Mouse (Mus musculus): Measurements from ENCODE around the gene Gm49384. TPM values are rescaled to one million over a fixed set of nuclear protein-coding genes. Genes with fewer than 3 reads are reported as not detected.

Gene Gm49384
- polyA plus RNA-seq, 1 experiment from 2014 or later, result 51.4 TPM

DNA sequence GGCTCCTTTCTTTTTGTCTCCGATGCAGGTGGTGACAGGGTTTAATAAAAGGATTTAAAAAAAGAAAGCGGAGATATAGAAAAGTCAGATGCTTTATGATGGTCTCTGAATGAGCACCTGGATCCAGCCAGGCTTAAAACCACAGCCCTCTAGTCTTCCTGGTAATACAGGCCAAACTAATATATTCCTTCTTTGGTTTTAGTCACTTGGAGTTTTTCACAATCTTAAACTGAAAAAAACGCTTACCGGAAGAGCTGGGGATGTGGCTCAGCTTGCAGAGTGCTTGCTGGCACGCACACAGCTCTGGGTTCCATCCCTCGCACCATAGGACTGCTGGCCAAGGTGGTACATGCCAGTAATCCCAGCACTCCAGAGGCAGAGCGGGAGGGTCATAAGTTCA is 12.5 kb upstream of the Gm49384 start:
- 95% methylated on average over 7 of the region's 7 CpGs for WGBS
- Histone ChIP-seq H3K36me3 (peaks cover 100% of the 10 kb centered on the region), H3K27me3 (ENCODE audit: low read depth, poor library complexity, severe bottlenecking) (no peaks in the 10 kb centered on the region), H3K27ac (replicated peaks) (no peak overlapping the region), H3K4me3 (no peak overlapping the region), H3K9me3 (replicated peaks) (no peaks in the 10 kb centered on the region), H3K4me1 (no peaks in the 10 kb centered on the region)
- no peak for DNase-seq (ENCODE audit: low spot score)

DNA sequence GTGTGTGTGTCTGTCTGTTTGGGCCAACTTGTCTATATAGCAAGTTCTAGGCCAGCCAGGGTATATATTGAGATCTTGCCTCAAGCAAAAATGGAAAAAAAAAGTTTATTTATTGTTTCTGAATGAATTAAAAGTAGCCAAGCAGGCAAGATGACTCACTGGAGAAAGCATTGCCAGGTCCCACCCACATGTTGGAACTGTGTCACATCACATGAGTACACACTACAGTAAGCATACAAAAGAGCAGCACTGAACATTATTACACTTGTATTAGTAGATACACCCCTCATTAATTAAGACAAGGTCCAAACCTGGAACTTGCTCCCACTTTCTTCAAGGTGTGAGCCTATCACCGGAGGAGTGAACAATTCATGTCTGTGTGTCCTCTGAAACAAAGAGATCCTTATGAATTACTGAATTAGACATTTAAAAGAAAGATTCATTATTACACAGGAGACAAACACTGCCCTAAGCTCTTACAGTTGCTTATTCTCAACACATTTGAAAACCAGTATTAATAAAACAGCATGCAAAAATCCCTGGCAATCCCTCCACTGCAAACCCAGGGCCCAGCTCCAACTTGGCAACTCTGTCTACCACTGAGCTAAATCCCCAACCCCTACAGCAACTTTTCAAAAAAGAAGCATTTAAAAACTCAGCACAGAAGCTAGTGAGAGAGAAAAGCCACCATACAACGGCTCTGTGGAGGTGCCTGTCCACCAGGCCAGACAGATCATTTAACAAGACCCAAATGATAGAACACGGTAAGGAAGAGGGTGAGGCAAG is 11.1 kb upstream of the Gm49384 start:
- H3K36me3 ChIP-seq, result peaks cover 100% of the 10 kb centered on the region
- 92% methylated on average over 3 of the region's 3 CpGs for WGBS
- no peaks in the 10 kb centered on the region for H3K27me3 ChIP-seq (ENCODE audit: low read depth, poor library complexity, severe bottlenecking)
- no peaks in the 10 kb centered on the region for H3K9me3 ChIP-seq (replicated peaks)
- H3K4me3 ChIP-seq, result no peak overlapping the region
- DNase-seq (ENCODE audit: low spot score), result no peak
- H3K27ac ChIP-seq (replicated peaks), result no peak overlapping the region
- H3K4me1 ChIP-seq, result no peaks in the 10 kb centered on the region

DNA sequence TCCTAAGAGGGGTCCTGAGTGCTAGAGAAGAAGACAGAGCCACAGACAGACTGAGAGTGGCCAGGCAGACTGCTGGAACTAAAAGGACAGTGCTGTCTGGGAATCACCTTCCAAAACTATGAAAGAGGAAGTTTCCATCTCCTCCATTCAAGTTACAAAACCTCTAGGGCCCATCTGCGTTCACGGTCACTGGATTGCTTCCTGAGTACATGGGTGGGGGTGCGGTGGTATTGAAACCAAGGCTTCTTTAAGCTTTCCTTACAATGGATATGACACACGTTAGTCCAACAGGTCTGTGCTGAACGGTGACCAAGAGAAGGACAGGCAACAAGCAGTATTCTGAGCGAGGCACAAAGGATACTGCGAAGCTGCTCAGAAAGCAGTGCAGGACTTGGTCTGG is 10.3 kb upstream of the Gm49384 start:
- H3K36me3 ChIP-seq, result peaks cover 100% of the 10 kb centered on the region
- no peak for DNase-seq (ENCODE audit: low spot score)
- WGBS, result 96% methylated on average over 7 of the region's 7 CpGs
- H3K27ac ChIP-seq (replicated peaks), result no peak overlapping the region
- no peak overlapping the region for H3K4me3 ChIP-seq
- H3K9me3 ChIP-seq (replicated peaks), result no peaks in the 10 kb centered on the region
- H3K4me1 ChIP-seq, result no peaks in the 10 kb centered on the region
- H3K27me3 ChIP-seq (ENCODE audit: low read depth, poor library complexity, severe bottlenecking), result no peaks in the 10 kb centered on the region

DNA sequence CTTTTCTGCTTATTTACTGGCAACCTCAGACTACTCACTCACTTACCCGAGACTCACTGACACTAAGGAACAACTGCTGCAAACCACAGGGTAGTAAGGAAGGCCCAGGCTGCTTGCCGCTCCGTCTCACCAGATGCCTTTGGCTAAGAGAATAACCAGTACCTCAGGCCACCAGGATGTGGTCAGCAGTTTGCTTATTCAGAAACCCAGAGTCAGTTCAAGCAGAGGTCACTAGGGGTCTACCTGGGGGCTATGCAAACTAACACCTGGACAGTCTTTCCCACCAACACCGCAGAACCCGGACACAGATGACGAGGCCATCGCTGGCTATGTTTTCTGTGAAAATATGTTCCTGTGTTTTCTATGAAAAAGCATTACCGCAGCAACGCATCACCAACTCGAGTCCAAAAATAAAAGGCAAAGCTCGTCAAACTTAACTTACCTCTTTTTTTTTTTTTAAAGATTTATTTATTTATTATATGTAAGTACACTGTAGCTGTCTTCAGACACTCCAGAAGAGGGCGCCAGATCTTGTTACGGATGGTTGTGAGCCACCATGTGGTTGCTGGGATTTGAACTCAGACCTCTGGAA is 9.2 kb upstream of the Gm49384 start:
- H3K4me3 ChIP-seq, result no peak overlapping the region
- peaks cover 100% of the 10 kb centered on the region for H3K36me3 ChIP-seq
- no peaks in the 10 kb centered on the region for H3K27me3 ChIP-seq (ENCODE audit: low read depth, poor library complexity, severe bottlenecking)
- WGBS, result 94% methylated on average over 13 of the region's 13 CpGs
- H3K9me3 ChIP-seq (replicated peaks), result no peaks in the 10 kb centered on the region
- no peak for DNase-seq (ENCODE audit: low spot score)
- H3K27ac ChIP-seq (replicated peaks), result no peak overlapping the region
- no peaks in the 10 kb centered on the region for H3K4me1 ChIP-seq

DNA sequence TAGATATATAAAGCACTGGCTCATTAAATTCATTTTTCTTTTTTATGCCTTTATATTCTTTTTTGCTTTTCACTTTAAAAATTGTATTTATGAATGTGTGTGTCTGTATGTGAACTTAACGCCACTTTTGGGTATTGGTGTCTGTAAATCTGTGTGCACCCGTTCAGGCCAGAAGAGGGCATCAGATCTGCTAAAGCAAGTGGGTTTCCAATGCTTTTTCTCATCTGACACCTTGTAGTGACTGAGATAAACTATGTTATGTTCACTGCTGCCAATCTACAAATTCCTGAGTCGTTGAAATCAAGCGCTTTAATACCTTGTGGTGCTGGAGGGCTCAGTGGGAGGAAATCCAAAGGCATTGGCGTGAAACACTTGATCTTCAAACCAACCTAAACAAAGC is 7.0 kb upstream of the Gm49384 start:
- H3K36me3 ChIP-seq, result peaks cover 100% of the 10 kb centered on the region
- no peaks in the 10 kb centered on the region for H3K9me3 ChIP-seq (replicated peaks)
- no peaks in the 10 kb centered on the region for H3K27me3 ChIP-seq (ENCODE audit: low read depth, poor library complexity, severe bottlenecking)
- no peak overlapping the region for H3K4me3 ChIP-seq
- no peaks in the 10 kb centered on the region for H3K4me1 ChIP-seq
- H3K27ac ChIP-seq (replicated peaks), result no peak overlapping the region
- 92% methylated on average over 5 of the region's 5 CpGs for WGBS
- no peak for DNase-seq (ENCODE audit: low spot score)

DNA sequence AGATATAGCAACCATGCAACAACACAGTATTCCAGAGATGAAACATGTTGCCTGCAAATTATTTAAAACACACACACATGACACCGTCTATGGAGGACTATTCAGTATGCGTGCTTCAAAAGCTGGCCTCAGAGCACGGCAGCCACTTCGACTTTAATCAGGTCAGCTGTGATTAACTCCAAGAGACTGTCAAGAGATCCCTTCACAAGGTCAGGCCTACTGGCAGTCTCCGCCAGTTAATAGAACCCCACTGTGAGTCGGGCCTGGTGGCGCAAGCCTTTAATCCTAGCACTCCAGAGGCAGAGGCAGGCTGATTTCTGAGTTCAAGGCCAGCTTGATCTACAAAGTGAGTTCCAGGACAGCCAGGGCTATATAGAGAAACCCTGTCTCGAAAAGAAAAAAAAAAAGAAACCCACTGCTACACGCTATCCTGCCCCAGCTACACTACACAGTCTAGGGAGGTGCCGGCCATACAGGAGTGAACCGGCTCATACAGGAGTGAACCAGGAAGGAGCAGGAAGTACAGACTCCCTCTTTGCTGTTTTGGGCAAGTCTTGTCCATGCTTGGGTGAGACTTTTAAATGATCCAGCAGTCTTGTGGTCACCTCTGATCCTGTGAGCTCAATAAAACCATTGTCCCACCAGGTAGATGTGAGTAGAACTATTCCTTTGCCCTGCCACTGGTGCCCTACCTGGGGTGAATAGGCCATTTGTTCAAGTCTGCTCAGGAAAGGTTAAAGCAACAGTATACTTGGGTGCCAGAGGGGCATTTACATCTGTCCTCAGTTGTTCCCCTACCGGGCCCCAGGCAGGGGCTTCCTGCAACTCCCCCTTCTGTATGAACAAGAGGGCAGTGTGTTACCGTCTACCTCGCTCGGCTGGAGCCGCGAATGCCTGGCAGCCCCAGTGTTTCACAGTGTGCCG is 6.3 kb upstream of the Gm49384 start:
- H3K4me3 ChIP-seq, result no peak overlapping the region
- no peaks in the 10 kb centered on the region for H3K9me3 ChIP-seq (replicated peaks)
- no peak overlapping the region for H3K27ac ChIP-seq (replicated peaks)
- H3K4me1 ChIP-seq, result no peaks in the 10 kb centered on the region
- no peak for DNase-seq (ENCODE audit: low spot score)
- H3K27me3 ChIP-seq (ENCODE audit: low read depth, poor library complexity, severe bottlenecking), result no peaks in the 10 kb centered on the region
- H3K36me3 ChIP-seq, result peaks cover 96% of the 10 kb centered on the region
- 91% methylated on average over 18 of the region's 18 CpGs for WGBS

DNA sequence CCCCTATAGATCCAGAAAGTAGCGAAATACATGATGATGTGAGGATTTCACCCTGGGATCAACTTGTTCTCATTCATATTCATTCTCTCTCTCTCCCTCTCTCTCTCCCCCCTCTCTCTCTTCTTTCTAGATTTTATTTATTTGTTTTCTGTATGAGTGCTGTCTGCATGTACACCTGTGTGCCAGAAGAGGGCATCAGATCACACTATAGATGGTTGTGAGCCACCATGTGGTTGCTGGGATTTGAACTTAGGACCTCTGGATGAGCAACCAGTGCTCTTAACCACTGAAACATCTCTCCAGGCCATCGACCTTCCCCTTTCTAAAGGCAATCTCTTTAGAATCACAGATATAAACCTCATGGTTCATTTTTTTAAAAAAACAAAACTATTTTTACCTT is 4.5 kb upstream of the Gm49384 start:
- Histone ChIP-seq H3K4me3 (no peak overlapping the region), H3K4me1 (peaks cover 5% of the 10 kb centered on the region; the same call in 1 of the 2 replicates), H3K27ac (replicated peaks) (no peak overlapping the region), H3K27me3 (ENCODE audit: low read depth, poor library complexity, severe bottlenecking) (no peaks in the 10 kb centered on the region), H3K36me3 (peaks cover 89% of the 10 kb centered on the region), H3K9me3 (replicated peaks) (no peaks in the 10 kb centered on the region)
- DNase-seq (ENCODE audit: low spot score), result no peak
- WGBS, result 87% methylated on average over 2 of the region's 2 CpGs

DNA sequence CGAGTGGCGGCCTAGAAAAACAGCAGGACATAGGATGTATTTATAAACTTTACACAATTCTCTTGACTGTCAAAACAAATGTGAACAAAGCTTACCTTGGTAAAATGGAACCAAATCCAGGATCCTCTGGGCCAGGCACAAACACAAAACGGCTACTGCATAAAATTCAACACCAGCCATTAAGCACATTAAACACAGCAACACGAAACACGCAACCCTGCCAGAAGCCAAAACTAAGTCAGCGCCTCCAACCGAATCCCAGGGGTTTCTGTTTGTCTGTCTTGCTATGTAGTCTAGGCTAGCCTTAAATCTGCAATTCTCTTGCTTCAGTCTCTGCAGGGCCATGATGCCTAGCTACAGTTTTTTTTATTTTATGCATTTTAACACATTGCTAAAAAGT is 3.9 kb upstream of the Gm49384 start:
- H3K27me3 ChIP-seq (ENCODE audit: low read depth, poor library complexity, severe bottlenecking), result no peaks in the 10 kb centered on the region
- DNase-seq (ENCODE audit: low spot score), result no peak
- H3K9me3 ChIP-seq (replicated peaks), result no peaks in the 10 kb centered on the region
- H3K4me1 ChIP-seq, result peaks cover 5% of the 10 kb centered on the region; the same call in 1 of the 2 replicates
- no peak overlapping the region for H3K4me3 ChIP-seq
- WGBS, result 92% methylated on average over 7 of the region's 7 CpGs
- no peak overlapping the region for H3K27ac ChIP-seq (replicated peaks)
- peaks cover 89% of the 10 kb centered on the region for H3K36me3 ChIP-seq

DNA sequence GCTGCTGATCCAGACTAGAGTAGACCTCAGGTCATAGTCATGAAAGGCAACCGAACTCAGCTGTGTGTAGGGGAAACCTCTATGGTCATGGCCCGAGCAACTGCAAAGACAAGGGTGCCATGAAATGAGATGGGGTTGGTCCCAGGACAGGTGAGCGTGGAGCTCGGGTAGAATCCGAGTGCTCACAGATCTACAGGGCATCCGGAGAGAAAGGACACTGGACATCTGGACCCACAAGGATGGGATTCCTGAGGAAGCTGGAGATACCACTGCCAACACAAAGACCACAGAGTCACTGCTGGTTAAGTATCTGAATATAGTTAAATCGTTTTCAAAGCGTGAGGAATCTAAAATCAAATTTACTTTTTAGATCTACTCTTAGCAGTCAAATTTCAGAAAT is 3.3 kb upstream of the Gm49384 start:
- H3K9me3 ChIP-seq (replicated peaks), result no peaks in the 10 kb centered on the region
- no peak overlapping the region for H3K4me3 ChIP-seq
- H3K36me3 ChIP-seq, result peaks cover 89% of the 10 kb centered on the region
- 94% methylated on average over 8 of the region's 8 CpGs for WGBS
- no peaks in the 10 kb centered on the region for H3K27me3 ChIP-seq (ENCODE audit: low read depth, poor library complexity, severe bottlenecking)
- H3K4me1 ChIP-seq, result peaks cover 5% of the 10 kb centered on the region; the same call in 1 of the 2 replicates
- no peak for DNase-seq (ENCODE audit: low spot score)
- H3K27ac ChIP-seq (replicated peaks), result no peak overlapping the region

DNA sequence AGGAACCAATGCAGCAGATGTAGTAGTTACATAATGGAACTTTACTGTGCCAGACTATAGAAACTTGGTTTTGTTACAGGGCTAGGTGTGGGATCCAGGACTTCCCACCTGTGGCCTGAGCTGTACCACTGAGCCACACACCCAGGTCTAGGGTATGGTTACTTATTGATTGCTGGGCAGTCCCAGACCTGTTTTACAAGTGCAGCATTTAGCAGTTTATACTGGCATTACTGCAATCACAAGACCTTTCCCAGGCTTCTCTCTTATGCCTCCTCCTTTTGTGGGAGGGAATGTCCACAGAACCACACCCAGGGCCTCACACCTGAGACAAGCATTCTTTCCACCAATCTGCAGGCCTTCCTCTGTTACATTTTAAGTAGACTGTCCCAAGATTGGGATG is 5.1 kb downstream of the Gm49384 start:
- DNase-seq (ENCODE audit: low spot score), result no peak
- no peak overlapping the region for H3K27ac ChIP-seq (replicated peaks)
- no peaks in the 10 kb centered on the region for H3K27me3 ChIP-seq (ENCODE audit: low read depth, poor library complexity, severe bottlenecking)
- no peaks in the 10 kb centered on the region for H3K9me3 ChIP-seq (replicated peaks)
- H3K4me1 ChIP-seq, result peaks cover 33% of the 10 kb centered on the region
- H3K4me3 ChIP-seq, result peak overlapping the region; percentile 96
- peaks cover 53% of the 10 kb centered on the region for H3K36me3 ChIP-seq

DNA sequence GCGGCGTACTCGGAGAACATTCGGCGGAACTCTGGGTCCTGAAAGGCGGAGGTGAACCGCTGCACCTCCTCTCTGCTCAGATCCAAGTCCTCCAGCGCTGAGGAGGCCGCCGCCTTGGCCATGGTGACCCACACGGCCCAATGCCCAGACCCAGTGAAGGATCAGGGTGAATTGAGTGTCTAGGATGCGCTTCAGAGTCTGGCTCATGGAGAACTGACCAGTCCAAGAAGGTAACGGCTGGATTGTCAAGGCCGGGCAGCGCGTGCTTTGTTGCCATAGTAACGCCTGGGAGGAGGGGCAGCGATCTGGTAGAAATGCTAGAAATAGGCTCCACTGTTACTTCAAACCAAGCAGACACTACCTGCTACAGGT is 5.9 kb downstream of the Gm49384 start, which contains the start of gene Dnaaf2:
Dnaaf2 (minus strand) TSS at position 266 of the 372 bp plus-strand sequence.
- under 1% methylated on average over 18 of the region's 18 CpGs for WGBS
- H3K4me3 ChIP-seq, result peak within 1 kb of the TSS; percentile 96
- no peaks in the 10 kb centered on the region for H3K27me3 ChIP-seq (ENCODE audit: low read depth, poor library complexity, severe bottlenecking)
- DNase-seq (ENCODE audit: low spot score), result peak; percentile 83
- peaks cover 31% of the 10 kb centered on the region for H3K4me1 ChIP-seq
- peak within 1 kb of the TSS; percentile 92 for H3K27ac ChIP-seq (replicated peaks)
- peaks cover 50% of the 10 kb centered on the region for H3K36me3 ChIP-seq
- no peaks in the 10 kb centered on the region for H3K9me3 ChIP-seq (replicated peaks)

DNA sequence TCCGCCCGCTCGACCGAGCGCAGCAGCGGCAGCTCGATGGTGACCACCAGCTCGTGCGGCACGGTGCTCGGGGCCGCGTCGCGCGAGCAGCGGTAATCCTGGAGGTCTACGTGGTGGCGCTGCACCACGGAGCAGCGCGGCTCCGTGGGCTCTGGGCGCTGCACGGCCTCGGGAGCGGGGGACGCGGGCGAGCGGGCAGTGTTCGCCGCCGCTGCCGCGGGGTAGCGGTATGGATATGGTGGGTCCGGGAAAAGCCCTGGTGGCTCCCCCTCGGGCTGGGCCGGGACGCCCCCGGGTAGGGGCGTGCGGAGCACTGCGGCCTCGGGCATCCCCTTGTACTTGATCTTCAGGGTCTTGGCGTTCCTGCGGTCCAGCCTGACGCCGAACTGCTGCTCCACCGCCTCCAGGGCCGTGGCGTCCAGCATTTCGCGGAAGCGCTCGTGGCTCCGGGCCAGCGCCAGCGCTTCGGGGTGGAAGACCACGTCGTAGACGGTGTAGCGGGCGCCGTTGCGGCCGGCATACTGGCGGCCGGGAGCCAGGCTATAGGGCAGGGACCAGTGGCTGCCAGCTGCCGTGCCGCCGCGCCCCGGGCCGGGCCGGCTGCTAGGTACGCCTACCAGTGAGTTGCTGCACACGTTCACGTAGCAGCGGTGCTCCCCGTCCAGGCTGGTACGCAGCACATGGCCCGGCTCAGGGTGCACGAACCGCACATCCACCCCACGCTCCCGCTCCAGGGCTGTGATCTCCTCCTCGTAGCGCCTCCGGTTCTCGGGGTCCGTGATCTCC is 6.5 kb downstream of the Gm49384 start:
- H3K36me3 ChIP-seq, result peaks cover 50% of the 10 kb centered on the region
- peaks cover 31% of the 10 kb centered on the region for H3K4me1 ChIP-seq
- WGBS, result under 1% methylated on average over 94 of the region's 94 CpGs

More for the DNA sequence above, 6.5 kb downstream of the Gm49384 start:
- Histone ChIP-seq H3K4me3 (peak overlapping the region; percentile 96), H3K9me3 (replicated peaks) (no peaks in the 10 kb centered on the region), H3K27ac (replicated peaks) (peak overlapping the region; percentile 92), H3K27me3 (ENCODE audit: low read depth, poor library complexity, severe bottlenecking) (no peaks in the 10 kb centered on the region)
- peak; percentile 69 for DNase-seq (ENCODE audit: low spot score)

All from midbrain, embryonic 10.5 days (tissue).